12 mouse cellular contexts compared by ENCODE assay signal in genomic region chr13:38235370-38235769, GRCm38 (mm10). TPM values are rescaled to one million over a fixed set of nuclear protein-coding genes. Genes with fewer than 3 reads are reported as not detected.
A peak's percentile ranks its signal among the peaks of the same experiment; 100 is the strongest.
DNase-seq lines count a peak whose midpoint lies in the region; ATAC-seq and TF ChIP-seq lines count a peak whose summit lies in the region.
"Had no signal": no experiment of that assay in that cellular context is flagged by ENCODE, and none has a peak within 500 bp of the region (broad histone marks: within the 10 kb centered on the region; RNA-seq: fewer than 3 reads in every experiment).

No protein-coding gene starts in this region.

- ATAC-seq in CD4-positive, CD25-positive, alpha-beta regulatory T cell, adult 4 months, result no peak
- ATAC-seq in erythroid progenitor cell, adult 5-6 weeks (replicated peaks; ENCODE audit: low FRiP score, poor library complexity, severe bottlenecking), result peak; percentile 25; the same call in 1 of the 2 replicates

- peak; percentile 59 for TF ChIP-seq CTCF in layer of hippocampus, adult 2 months (conservative IDR thresholded peaks at IDR 0.05)

- peak; percentile 54 for DNase-seq in CD4-positive, CD25-positive, alpha-beta regulatory T cell, adult 2 months (ENCODE audit: low read depth, low spot score)
- no peak for DNase-seq in layer of hippocampus, adult 2 months (ENCODE audit: low spot score in 2 of 2)
- DNase-seq in layer of hippocampus, postnatal 10 days (ENCODE audit: low spot score in 2 of 2), result no peak
- peak; percentile 37 for DNase-seq in CD4-positive helper T cell, adult 2 months (ENCODE audit: low read depth, low spot score)
- no peak for DNase-seq in cerebellum, adult 9-11 months
- no peak for DNase-seq in left cerebral cortex, postnatal 36 days (ENCODE audit: low spot score in 2 of 2)
- DNase-seq: adrenal gland, postnatal 25 days; heart, postnatal 4 days; spleen, adult 18-20 months had no signal

- intact Hi-C loops in left cerebral cortex, postnatal 36 days (cut with DNase I), result loop anchor here (10.0 kb wide), 1 partner anchor 359 kb away; no protein-coding TSS in a partner anchor

- no peak overlapping the region for H3K4me3 ChIP-seq in layer of hippocampus, adult 2 months

- no peak overlapping the region for H3K27ac ChIP-seq in layer of hippocampus, adult 2 months
- H3K27ac ChIP-seq: macrophage had no signal

RNA-seq across cellular contexts. Expression of gene Snrnp48, which starts 30.6 kb away (rescaled TPM):
- 10 to 100 TPM; 50.1 to 83.1 TPM for polyA plus RNA-seq in CD4-positive, CD25-positive, alpha-beta regulatory T cell, adult 4 months (2017; shearing (Covaris generic))
- 10 to 100 TPM; 23.1 to 26.9 TPM for total RNA-seq in layer of hippocampus, adult 2 months (2021)
- total RNA-seq in layer of hippocampus, postnatal 10 days (2021), result 10 to 100 TPM; 23.5 to 25.8 TPM
- total RNA-seq in erythroid progenitor cell, adult 5-6 weeks (2015; ENCODE audit: low replicate concordance), result 33.1 and 52.6 TPM in 2 replicates
- total RNA-seq in erythroid progenitor cell, adult 5-6 weeks (2017; ENCODE audit: low replicate concordance), result 47.8 and 78.0 TPM in 2 replicates
- total RNA-seq in left cerebral cortex, postnatal 36 days (2021), result 10 to 100 TPM; 12.7 to 25.7 TPM

Comparison
In these comparisons a context has a peak if more than half of its experiments do, and no peak if none do; other contexts are left out.
1. DNase-seq: peak in CD4-positive, CD25-positive, alpha-beta regulatory T cell, adult 2 months (single experiment) and CD4-positive helper T cell, adult 2 months (single experiment); none in layer of hippocampus, adult 2 months (0 of 2), layer of hippocampus, postnatal 10 days (0 of 2), cerebellum, adult 9-11 months (single experiment) and left cerebral cortex, postnatal 36 days (0 of 2).